Mouse (Mus musculus): ENCODE measurements around the gene 2410004P03Rik.

GRCm38 (mm10) chr12:17035128-17035527 is 23.6 kb upstream of the 2410004P03Rik start:
- TF ChIP-seq CTCF (conservative IDR thresholded peaks at IDR 0.05; ENCODE audit: insufficient read depth, insufficient read length, low read depth, low read length) (peak; percentile 36; the same call in 1 of the 2 replicates), POLR2A (IDR thresholded peaks at IDR 0.05; ENCODE audit: low read depth, low read length) (no peak)
